Mouse (Mus musculus) heart, adult 18-20 months (tissue): ENCODE measurements around the gene Zfp536. TPM values are rescaled to one million over a fixed set of nuclear protein-coding genes. Genes with fewer than 3 reads are reported as not detected.

ENCODE experiments used
- DNase-seq, 2 experiments: peaks; one replicate each; pipeline ENCODE4 v3.0.0; 2021 to 2022; ENCODE audit warnings: mixed read lengths in 1 of 2
- long read RNA-seq, 2 experiments: library from polyadenylated mRNA; stranded (forward); transcript quantifications; one replicate each; pipeline ENCODE4 v2.0.0; 2021
- total RNA-seq, 2 experiments: library from RNA; stranded (reverse); gene quantifications; 2 replicates each; pipeline ENCODE4 v1.2.3; 2021

Zfp536 gene
- 10 to 100 TPM in 1 of 2 experiments, 1 to 10 TPM in 1; 7.9 to 10.7 TPM for total RNA-seq
- long read RNA-seq, experiment 1, full-length matches to known transcripts = 1 of 3 reads
- long read RNA-seq, experiment 1, partial matches to known transcripts = 1 of 3 reads
- long read RNA-seq, experiment 1, other reads (novel, unspliced or antisense) = 1 of 3 reads
- long read RNA-seq, experiment 2 = 0 reads

- DNase-seq = peak in 1 of 2 experiments; percentile 10
Measured at GRCm38 (mm10) chr7:37773312-37773702, at the start of gene Zfp536. Gene Zfp536 (minus strand): TSS chr7:37773641.

- peak; percentile 30 to 44 for DNase-seq
Measured at GRCm38 (mm10) chr7:37820670-37821301, 47.3 kb upstream of the Zfp536 start.

- no peak for DNase-seq
Measured at GRCm38 (mm10) chr7:37818631-37819340, 45.3 kb upstream of the Zfp536 start.

GRCm38 (mm10) chr7:37816901-37817300 lies 43.5 kb upstream of the Zfp536 start:
- no peak for DNase-seq

GRCm38 (mm10) chr7:37814844-37815406 lies 41.5 kb upstream of the Zfp536 start:
- no peak for DNase-seq

GRCm38 (mm10) chr7:37813676-37814075 lies 40.2 kb upstream of the Zfp536 start:
- DNase-seq = no peak

- DNase-seq = no peak
Measured at GRCm38 (mm10) chr7:37809908-37810307, 36.5 kb upstream of the Zfp536 start.

GRCm38 (mm10) chr7:37809001-37809400 lies 35.6 kb upstream of the Zfp536 start:
- no peak for DNase-seq

- DNase-seq = no peak
Measured at GRCm38 (mm10) chr7:37801160-37801559, 27.7 kb upstream of the Zfp536 start.

- no peak for DNase-seq
Measured at GRCm38 (mm10) chr7:37788721-37789120, 15.3 kb upstream of the Zfp536 start.

- DNase-seq = peak; percentile 13 to 72
Measured at GRCm38 (mm10) chr7:37775502-37775901, 2.1 kb upstream of the Zfp536 start.

- DNase-seq = no peak
Measured at GRCm38 (mm10) chr7:37774463-37774970, 1.1 kb upstream of the Zfp536 start.

- no peak for DNase-seq
Measured at GRCm38 (mm10) chr7:37773906-37774305, 465 bp upstream of the Zfp536 start.

GRCm38 (mm10) chr7:37772376-37773311 lies 797 bp downstream of the Zfp536 start:
- DNase-seq = peak in 1 of 2 experiments; percentile 17

- DNase-seq = peak; percentile 5 to 44
Measured at GRCm38 (mm10) chr7:37771491-37772375, 1.7 kb downstream of the Zfp536 start.

GRCm38 (mm10) chr7:37770400-37771050 lies 2.9 kb downstream of the Zfp536 start:
- DNase-seq = peak; percentile 62 to 79

GRCm38 (mm10) chr7:37769526-37770399 lies 3.7 kb downstream of the Zfp536 start:
- DNase-seq = peak in 1 of 2 experiments; percentile 22

- peak; percentile 4 to 18 for DNase-seq
Measured at GRCm38 (mm10) chr7:37769004-37769403, 4.4 kb downstream of the Zfp536 start.
